Mouse (Mus musculus) retina, embryonic 14.5 days (tissue): ENCODE results near the gene Rere.
A peak's percentile ranks its signal among the peaks of the same experiment; 100 is the strongest.

Experiments used
- DNase-seq: peaks from one replicate; pipeline ENCODE4 v3.0.0-alpha.2; 2015; ENCODE audit warnings: low spot score

The Rere gene

GRCm38 (mm10) chr4:150281018-150281761 lies at the start of gene Rere:
Rere (plus strand) TSS chr4:150281646.
- DNase-seq: peak; percentile 98

- DNase-seq: no peak
Observed at GRCm38 (mm10) chr4:150231871-150232270, 49.6 kb upstream of the Rere start.

GRCm38 (mm10) chr4:150234599-150235327 lies 46.7 kb upstream of the Rere start:
- no peak for DNase-seq

- no peak for DNase-seq
Observed at GRCm38 (mm10) chr4:150235585-150235984, 45.9 kb upstream of the Rere start.

GRCm38 (mm10) chr4:150236031-150236430 lies 45.4 kb upstream of the Rere start:
- no peak for DNase-seq

- DNase-seq: peak; percentile 99
Observed at GRCm38 (mm10) chr4:150236521-150237481, 44.6 kb upstream of the Rere start, which contains the start of gene Eno1. Eno1 (plus strand) TSS chr4:150236721.

GRCm38 (mm10) chr4:150237636-150238361 lies 43.6 kb upstream of the Rere start:
- DNase-seq: no peak

GRCm38 (mm10) chr4:150238433-150239086 lies 42.9 kb upstream of the Rere start:
- DNase-seq: no peak

- DNase-seq: no peak
Observed at GRCm38 (mm10) chr4:150239087-150239480, 42.4 kb upstream of the Rere start.

- no peak for DNase-seq
Observed at GRCm38 (mm10) chr4:150239503-150239902, 41.9 kb upstream of the Rere start.

- peak; percentile 100 for DNase-seq
Observed at GRCm38 (mm10) chr4:150239951-150240368, 41.5 kb upstream of the Rere start.

- DNase-seq: no peak
Observed at GRCm38 (mm10) chr4:150240381-150240886, 41.0 kb upstream of the Rere start.

- no peak for DNase-seq
Observed at GRCm38 (mm10) chr4:150241708-150242107, 39.7 kb upstream of the Rere start.

- DNase-seq: no peak
Observed at GRCm38 (mm10) chr4:150242745-150243144, 38.7 kb upstream of the Rere start.

GRCm38 (mm10) chr4:150245876-150246275 lies 35.6 kb upstream of the Rere start:
- no peak for DNase-seq

GRCm38 (mm10) chr4:150248009-150248408 lies 33.4 kb upstream of the Rere start:
- DNase-seq: peak; percentile 79

GRCm38 (mm10) chr4:150248917-150249316 lies 32.5 kb upstream of the Rere start:
- no peak for DNase-seq

GRCm38 (mm10) chr4:150249731-150250270 lies 31.6 kb upstream of the Rere start:
- no peak for DNase-seq

GRCm38 (mm10) chr4:150250549-150251422 lies 30.7 kb upstream of the Rere start:
- DNase-seq: no peak
